Mouse (Mus musculus) embryonic fibroblast, embryonic 13.5 days (primary cell): Measurements from ENCODE around the gene Dcaf4.

Experiments
- CTCF ChIP-seq: IDR thresholded peaks from 2 replicates; pipeline ENCODE4 v1.5.1; 2011; ENCODE audit warnings: mild to moderate bottlenecking, control low read depth, low read length, moderate library complexity, borderline replicate concordance; ENCODE audit not compliant: insufficient read depth
- POLR2A ChIP-seq: IDR thresholded peaks from 2 replicates; pipeline ENCODE4 v1.6.1; 2011; ENCODE audit warnings: low read depth, mild to moderate bottlenecking, control low read depth, low read length, moderate library complexity

- TF ChIP-seq CTCF: no peak
- no peak for TF ChIP-seq POLR2A
Observed at GRCm38 (mm10) chr12:83495248-83495960, 24.9 kb upstream of the Dcaf4 start.
